Mouse (Mus musculus) spleen, adult 12 weeks (tissue): ENCODE data around the gene Fgf22.
A peak's percentile ranks its signal among the peaks of the same experiment; 100 is the strongest.

ENCODE experiments used
- DNase-seq: peaks from one replicate; pipeline ENCODE4 v3.0.0; 2022; ENCODE audit warnings: low spot score

Fgf22 gene

DNA sequence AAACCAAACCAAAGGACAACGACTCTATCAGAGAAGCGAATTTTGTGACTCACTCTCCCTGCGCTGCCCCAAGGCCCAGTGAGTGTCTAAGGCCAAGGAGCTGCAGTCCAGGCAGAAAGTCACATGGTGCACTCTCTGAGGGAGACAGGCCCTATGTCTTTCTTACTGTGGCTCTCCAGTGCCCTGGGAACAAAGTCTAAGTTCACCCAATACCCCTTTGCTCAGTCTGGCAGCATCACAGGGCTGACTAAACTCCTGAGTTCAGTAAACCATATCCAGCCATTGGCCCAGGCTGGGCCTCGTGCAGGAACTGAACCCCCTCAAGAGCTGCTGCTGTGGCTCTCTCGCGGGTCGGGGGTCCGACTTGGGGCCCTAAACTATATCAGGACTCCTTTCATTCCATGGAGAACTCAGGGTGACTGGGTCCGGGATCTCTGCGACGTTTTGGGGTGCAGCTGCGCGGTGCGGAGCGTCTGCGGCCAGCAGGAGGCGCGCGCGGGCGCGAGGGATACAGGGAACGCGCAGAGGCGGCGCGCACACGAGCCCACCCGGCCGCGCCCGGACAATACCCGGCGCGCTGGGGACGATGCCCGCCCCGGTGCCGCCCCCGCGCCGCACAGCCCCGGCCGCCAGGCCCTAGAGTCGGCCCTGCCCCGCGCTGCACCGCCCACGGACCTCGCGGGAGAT lies 38.3 kb downstream of the Fgf22 start, which contains the start of gene Palm:
Palm (plus strand) TSS at position 522 of the 687 bp plus-strand sequence.
- DNase-seq = peak; percentile 60

DNA sequence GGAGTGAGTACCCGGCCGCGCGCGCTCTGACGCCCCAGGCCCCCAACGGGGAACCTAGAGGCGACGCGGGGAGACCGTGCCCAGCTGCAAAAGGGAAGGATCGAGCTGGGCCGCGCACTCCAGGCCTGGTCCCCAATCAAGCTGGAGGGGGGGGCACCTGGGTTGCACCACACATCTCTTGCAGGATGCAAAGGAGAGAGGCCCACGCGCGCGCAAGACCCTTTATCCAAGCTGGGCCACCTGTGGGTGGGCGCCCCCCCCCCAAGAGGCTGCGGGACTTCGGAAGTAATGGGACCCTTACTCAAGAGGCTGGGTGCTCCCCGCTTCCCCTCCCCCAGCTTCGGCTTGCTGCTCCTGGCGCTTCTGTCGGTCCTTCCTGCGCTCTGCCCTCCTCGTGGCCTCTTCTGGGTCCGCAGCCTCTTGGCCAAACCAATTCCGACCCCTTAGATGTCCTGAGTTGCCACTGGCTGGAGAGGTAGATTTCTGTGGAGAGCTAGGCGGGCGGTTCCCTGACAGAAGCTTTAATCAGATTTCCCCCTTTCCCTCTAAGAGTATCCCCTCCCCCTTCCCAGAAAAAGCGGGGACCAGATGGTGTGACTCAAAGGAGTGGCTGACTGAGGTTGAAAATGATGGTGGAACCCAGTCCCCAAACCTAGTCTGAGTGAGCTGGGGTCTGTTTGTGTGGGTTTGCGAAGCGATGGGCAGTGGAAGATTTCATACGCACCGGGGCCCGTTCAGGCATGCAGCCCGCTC lies 39.0 kb downstream of the Fgf22 start:
- DNase-seq = no peak

DNA sequence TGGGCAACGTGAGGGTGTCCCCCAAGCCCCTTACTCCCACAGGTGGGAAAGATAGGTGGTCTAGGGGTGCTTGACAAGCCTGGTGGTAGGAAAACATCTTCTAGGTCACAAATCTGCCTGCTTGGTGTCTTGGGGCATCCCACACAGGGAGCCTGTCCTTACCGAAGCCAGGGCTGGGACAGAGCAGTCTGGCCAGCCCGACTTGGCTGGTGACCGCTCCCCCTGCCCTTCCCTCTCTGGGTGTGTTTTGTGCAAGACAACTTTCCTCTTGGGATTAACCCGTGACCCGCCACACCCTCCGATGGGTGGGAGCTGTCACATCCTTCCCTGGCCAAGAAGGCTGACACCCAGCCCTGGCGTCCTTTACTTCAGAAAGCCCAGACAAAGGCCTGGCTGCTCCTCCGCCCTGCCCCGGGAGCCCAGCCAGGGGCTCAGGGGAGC lies 39.6 kb downstream of the Fgf22 start:
- DNase-seq = no peak

DNA sequence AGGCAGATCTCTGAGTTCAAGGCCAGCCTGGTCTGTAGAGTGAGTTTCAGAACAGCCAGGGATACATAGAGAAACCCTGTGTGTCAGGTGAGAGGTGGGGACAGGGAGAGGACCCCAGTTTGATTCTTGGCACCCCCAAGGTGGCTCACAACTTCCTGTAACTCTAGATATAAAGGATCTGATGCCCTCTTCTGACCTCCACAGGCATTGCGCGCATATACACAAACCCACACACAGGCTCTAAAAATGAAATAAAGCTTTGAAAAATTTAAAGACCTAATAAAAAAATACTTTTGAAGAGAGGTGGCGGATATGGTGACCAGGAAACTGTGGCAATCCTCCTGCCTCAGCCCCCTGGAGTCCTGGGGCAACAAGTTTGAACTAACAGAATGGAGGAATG lies 41.0 kb downstream of the Fgf22 start:
- DNase-seq = no peak

DNA sequence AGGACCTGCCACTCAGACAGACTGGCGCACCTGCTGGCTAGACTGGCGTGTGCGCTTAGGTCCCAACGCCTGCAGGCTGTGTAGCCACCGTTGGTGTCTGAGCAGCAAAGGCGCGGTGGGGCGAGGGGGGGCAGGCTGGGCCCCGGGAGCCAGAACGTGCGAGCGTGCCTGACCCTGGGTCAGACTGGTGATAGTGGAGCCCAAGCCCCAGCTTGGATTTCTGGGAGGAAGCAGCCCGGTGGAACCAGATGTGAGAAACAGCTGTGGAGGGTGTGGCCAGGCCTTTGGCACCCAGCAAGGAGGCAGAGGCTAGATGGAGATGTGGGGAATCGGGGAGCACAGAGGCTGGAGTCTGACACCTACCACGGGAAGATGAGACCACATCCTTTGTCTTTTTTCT lies 42.5 kb downstream of the Fgf22 start:
- DNase-seq = no peak

DNA sequence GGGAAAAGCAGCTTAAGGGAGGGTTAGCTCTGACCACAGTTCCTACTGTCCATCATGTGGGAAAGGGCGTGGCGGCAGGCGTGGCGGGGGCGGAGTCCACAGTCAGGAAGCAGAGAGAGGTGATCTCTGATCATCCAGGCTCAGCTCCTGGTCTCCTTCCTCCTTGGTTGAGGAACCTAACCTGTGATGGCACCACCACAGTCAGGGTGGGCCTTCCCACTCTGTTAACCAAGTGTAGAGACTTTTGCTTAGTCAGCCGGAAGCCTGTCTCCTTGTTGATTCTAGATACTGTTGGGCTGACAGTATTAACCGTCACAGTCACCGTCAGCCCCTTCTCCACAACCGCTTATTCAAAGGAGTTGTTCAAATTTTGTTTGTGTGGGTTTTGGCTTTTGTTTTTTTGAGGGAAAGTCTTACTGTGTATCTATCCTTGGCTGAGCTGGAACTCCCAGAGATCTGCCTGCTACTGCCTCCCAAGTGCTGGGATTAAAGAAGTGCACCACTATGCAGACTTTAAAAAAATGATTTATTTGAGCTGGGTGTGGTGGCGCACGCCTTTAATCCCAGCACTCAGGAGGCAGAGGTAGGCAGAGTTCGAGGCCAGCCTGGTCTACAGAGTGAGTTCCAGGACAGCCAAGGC lies 43.5 kb downstream of the Fgf22 start:
- no peak for DNase-seq

DNA sequence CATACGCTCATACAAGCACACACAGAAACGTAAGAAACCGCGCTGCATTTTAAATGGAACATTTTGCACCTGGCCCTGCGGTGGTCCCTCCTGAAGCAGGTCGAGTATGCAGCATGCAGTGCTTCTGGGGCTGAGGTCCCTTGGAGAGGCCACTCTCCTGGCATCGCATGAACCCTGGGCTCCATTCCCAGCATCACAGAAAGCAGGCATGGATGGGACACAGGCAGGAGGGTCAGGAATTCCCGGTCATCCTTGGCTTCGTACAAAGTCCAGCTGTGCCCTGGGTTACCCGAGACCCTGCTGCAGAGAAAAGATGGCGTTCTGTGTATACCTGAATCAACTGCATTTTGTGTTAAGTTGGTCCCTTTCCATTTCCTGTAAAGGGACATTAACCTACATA lies 45.6 kb downstream of the Fgf22 start:
- no peak for DNase-seq

DNA sequence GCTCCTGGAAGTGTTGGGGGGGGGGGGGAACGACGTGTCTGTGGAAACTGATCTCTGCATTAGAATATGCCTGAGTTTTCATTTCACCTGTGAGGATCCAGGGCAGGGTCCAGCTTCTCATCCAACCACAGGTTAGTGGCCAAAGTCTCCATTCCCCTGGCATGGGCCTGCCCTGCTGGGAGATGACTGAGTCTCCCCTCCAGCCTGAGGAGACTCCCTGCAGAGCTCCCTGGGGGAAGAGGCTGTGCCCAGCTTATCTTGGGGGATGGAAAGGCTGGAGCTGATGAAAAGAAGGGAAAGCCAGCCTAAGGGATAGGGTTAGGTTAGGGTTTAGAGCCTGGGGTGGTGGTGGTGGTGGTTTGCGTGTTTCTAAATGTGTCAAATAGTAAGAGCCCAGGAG lies 47.0 kb downstream of the Fgf22 start:
- no peak for DNase-seq

DNA sequence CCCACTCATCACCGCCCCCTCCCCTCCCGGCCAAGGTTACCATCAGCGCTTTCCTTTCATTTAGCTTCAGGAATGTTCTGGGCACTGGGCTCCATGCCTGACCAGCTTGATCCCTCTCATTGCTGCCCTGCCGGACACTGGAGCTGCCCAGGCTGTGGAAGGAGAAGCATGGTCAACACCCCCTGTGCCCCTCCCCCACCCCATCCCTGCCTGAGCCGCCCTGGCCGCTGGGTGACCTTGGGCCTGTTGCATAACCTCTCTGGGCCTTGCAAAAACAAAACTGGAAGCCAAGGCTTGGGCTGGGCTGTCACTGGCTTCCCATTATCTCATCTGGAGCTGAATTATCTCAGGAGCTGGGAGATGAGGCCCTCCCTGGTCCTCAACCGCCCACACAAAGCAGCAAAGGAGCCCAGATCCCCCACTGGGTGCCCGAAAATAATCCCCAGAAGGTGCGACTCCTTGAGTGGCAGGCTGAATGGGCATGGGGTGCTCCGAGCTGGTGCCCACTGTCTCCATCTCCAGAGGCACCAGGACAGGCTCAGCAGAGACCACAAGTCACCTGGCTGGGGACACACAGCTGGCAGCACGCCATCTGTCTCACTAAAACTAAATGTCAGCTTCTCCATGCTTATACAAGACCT lies 47.6 kb downstream of the Fgf22 start:
- DNase-seq = no peak

DNA sequence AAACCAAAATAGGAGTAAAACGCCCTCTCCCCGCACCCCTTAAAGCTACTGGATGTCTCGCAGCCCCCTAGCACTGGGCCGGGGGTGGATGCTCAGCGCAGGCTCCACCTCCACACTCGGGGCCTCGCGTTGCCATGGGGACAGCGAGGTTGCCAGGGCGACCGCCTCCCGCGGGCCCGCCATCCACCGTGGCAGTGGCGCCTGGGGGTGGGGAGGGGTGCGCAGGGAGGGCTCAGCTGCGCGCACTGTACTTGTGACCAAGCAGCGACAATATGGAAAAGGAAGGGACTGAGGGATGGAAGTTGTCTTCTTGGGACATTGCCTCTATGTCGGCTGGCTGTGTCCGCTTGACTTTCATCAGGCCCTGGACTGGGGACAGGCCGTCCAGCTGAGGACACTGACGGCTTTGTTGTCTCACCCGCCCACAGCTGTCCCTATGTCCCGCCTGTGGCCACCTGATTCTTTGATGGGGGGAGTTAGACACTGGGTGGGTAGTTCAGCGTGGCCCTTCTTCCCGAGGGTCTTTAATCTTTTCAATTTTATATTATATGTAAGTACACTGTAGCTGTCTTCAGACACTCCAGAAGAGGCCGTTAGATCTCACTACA lies 48.9 kb downstream of the Fgf22 start:
- no peak for DNase-seq

DNA sequence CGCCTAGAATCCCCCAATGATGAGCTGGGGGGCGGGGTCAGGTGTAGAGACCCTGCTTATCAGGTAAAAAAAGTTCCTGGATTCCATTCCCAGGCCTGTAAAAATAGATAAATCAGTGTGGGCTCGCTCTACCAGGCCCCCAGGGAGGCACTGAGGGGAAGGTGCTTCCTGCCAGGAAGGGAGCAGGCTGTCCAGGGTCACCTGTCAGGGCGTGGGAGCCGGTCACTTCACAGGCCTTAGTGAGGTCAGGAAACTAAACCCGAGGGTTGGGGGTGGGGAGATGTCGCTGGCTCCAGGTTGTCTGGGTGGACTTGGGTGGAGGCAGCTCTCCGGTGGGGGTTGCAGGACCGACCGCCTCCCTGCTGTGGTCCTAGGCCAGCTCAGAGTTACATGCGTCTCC lies 50.8 kb downstream of the Fgf22 start:
- DNase-seq = no peak

DNA sequence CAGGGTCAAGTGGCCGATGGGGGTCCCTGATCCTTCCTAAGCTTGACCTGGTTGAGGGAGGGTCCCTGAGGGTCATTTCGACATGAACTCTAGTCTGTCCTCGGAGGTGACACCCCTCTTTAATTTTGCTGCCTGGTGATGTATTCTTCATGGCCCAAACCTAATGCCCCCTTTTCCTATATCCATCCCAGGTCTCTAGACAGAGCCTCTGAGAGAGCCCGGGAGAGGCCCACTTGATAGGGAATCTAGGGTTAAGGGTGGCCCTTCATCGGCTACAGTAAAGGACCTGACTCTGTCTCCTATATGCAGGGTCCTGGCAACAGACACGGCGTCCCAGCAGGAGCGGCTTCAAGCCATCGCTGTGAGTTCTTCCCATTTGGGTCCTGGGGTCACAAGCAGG lies 51.5 kb downstream of the Fgf22 start:
- no peak for DNase-seq

DNA sequence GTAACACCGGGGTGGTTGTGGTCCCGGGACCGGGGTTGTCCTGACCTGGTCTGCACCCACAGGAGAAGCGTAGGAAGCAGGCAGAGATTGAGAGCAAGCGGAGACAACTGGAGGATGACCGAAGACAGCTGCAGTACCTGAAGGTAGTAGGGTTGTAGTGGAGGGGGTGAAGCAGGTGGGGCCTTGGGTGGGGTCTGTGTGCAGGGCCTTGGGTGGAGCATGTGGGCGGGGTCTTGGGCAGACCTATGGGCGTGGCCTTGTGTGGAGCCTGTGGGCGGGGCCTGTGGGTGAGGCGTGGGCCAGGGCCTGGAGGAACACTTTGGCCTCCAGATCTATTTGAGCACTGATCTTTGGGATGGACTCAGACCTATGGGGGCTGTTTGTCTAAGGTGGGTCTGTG lies 52.1 kb downstream of the Fgf22 start:
- DNase-seq = no peak

DNA sequence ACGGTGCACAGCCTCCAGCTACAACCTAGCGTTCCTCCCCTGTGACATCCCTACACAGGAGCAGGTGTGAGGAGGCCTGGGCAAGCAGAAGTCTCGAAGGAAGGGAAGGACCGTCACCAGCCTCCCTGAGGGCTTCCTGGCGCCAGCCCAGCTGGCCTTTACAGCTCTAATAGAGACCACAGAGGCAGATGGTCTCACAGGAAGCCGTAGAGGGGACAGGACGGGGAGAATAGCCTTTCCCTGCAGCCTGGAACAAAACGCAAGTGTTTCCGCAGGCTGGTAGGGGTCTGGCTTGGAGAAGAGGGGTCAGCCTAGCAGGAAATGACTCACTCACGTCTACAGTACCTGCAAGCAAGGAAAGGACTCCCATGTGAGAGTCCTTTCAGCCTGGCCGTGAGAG lies 53.0 kb downstream of the Fgf22 start:
- DNase-seq = no peak
